Mouse (Mus musculus): ENCODE measurements around the gene Ret.
A peak's percentile ranks its signal among the peaks of the same experiment; 100 is the strongest.

Gene Ret

GRCm38 (mm10) chr6:118173251-118173974 lies 24.1 kb downstream of the Ret start:
- DNase-seq (ENCODE audit: low spot score in 2 of 2), result peak; percentile 25 to 43

GRCm38 (mm10) chr6:118171386-118171785 lies 26.1 kb downstream of the Ret start:
- DNase-seq (ENCODE audit: low spot score in 2 of 2), result no peak

- no peak for DNase-seq (ENCODE audit: low spot score in 2 of 2)
These were observed 29.4 kb downstream of the Ret start for GRCm38 (mm10) chr6:118168106-118168505.

- no peak for DNase-seq (ENCODE audit: low spot score in 2 of 2)
These were observed 30.5 kb downstream of the Ret start for GRCm38 (mm10) chr6:118167013-118167412.

GRCm38 (mm10) chr6:118165516-118165915 lies 32.0 kb downstream of the Ret start:
- DNase-seq (ENCODE audit: low spot score in 2 of 2), result no peak

- no peak for DNase-seq (ENCODE audit: low spot score in 2 of 2)
These were observed 32.8 kb downstream of the Ret start for GRCm38 (mm10) chr6:118164691-118165090.

GRCm38 (mm10) chr6:118163086-118163485 lies 34.4 kb downstream of the Ret start:
- DNase-seq (ENCODE audit: low spot score in 2 of 2), result no peak

- DNase-seq (ENCODE audit: low spot score in 2 of 2), result no peak
These were observed 34.9 kb downstream of the Ret start for GRCm38 (mm10) chr6:118162457-118163082.

GRCm38 (mm10) chr6:118153091-118153490 lies 44.4 kb downstream of the Ret start:
- DNase-seq (ENCODE audit: low spot score in 2 of 2), result no peak

- no peak for DNase-seq (ENCODE audit: low spot score in 2 of 2)
These were observed 46.5 kb downstream of the Ret start for GRCm38 (mm10) chr6:118150988-118151387.

GRCm38 (mm10) chr6:118150538-118150937 lies 47.0 kb downstream of the Ret start:
- no peak for DNase-seq (ENCODE audit: low spot score in 2 of 2)

GRCm38 (mm10) chr6:118150128-118150527 lies 47.4 kb downstream of the Ret start:
- no peak for DNase-seq (ENCODE audit: low spot score in 2 of 2)

GRCm38 (mm10) chr6:118140961-118141360 lies 56.6 kb downstream of the Ret start:
- DNase-seq (ENCODE audit: low spot score in 2 of 2), result no peak

GRCm38 (mm10) chr6:118138731-118139709 lies 58.5 kb downstream of the Ret start, which contains the start of gene Csgalnact2:
Csgalnact2 (minus strand) TSS chr6:118139140.
- peak; percentile 89 to 90 for DNase-seq (ENCODE audit: low spot score in 2 of 2)

- no peak for DNase-seq (ENCODE audit: low spot score in 2 of 2)
These were observed 60.4 kb downstream of the Ret start for GRCm38 (mm10) chr6:118137148-118137547.

GRCm38 (mm10) chr6:118134461-118134860 lies 63.1 kb downstream of the Ret start:
- DNase-seq (ENCODE audit: low spot score in 2 of 2), result no peak

GRCm38 (mm10) chr6:118130022-118130421 lies 67.5 kb downstream of the Ret start:
- no peak for DNase-seq (ENCODE audit: low spot score in 2 of 2)

- no peak for DNase-seq (ENCODE audit: low spot score in 2 of 2)
These were observed 69.6 kb downstream of the Ret start for GRCm38 (mm10) chr6:118127827-118128487.

- DNase-seq (ENCODE audit: low spot score in 2 of 2), result no peak
These were observed 70.3 kb downstream of the Ret start for GRCm38 (mm10) chr6:118127198-118127597.

- no peak for DNase-seq (ENCODE audit: low spot score in 2 of 2)
These were observed 70.9 kb downstream of the Ret start for GRCm38 (mm10) chr6:118126577-118126976.

- no peak for DNase-seq (ENCODE audit: low spot score in 2 of 2)
These were observed 74.8 kb downstream of the Ret start for GRCm38 (mm10) chr6:118122767-118123166.

- no peak for DNase-seq (ENCODE audit: low spot score in 2 of 2)
These were observed 85.7 kb downstream of the Ret start for GRCm38 (mm10) chr6:118111810-118112209.

All from right cerebral cortex, adult 2 months (tissue).